Mouse (Mus musculus): ENCODE results near the gene Sema5a. TPM values are rescaled to one million over a fixed set of nuclear protein-coding genes. Genes with fewer than 3 reads are reported as not detected.

Gene Sema5a
- polyA plus RNA-seq, 1 experiment from 2014 or later, result 6.5 TPM

DNA sequence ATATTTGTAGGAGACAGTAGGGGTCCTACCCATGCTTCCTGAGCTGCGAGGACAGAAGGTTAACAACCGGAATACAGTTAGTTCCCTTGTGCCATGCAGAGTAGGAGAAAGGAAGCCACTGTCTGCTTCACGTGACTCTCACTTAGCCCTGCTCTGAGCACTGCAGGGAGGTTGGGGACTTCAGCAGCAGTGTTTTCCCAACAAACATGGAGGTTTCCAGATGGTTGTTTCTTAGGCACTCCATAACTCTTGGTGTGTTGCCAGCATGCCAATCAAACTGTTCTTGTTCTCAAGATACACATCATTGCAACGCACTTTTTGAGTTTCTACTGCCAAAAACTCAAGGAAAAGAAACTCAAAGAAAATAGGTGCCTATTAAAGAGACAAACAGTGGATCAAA is 440.5 kb downstream of the Sema5a start:
- Histone ChIP-seq H3K4me1 (replicated peaks) (no peaks in the 10 kb centered on the region), H3K27ac (no peak overlapping the region), H3K9ac (no peak overlapping the region), H3K4me2 (no peak overlapping the region), H3K4me3 (no peak overlapping the region), H3K9me3 (replicated peaks) (no peaks in the 10 kb centered on the region), H3K36me3 (no peaks in the 10 kb centered on the region), H3K27me3 (no peaks in the 10 kb centered on the region)
- 76% methylated on average over 4 of the region's 4 CpGs for WGBS
- no peak for ATAC-seq (replicated peaks; ENCODE audit: insufficient number of reproducible peaks, insufficient read depth, low FRiP score, low read depth)

DNA sequence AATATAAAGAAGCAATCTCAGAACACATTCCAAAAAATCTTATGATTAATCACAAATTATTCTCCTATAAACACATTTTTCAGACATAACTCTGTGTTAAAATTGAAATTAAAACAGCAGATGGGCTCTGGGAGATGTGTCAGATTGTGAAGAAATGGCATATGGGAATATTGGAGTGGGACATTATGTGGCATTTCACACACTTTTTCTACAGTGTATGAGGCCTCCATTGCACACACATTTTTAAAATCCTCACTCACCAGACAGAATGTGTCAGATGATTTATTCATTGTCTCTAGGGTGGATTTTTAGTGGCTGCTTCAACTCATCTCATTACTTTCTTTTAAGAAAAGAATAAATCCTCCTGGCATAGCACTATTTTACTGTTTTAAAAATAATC is 446.4 kb downstream of the Sema5a start:
- Histone ChIP-seq H3K27ac (no peak overlapping the region), H3K9me3 (replicated peaks) (no peaks in the 10 kb centered on the region), H3K4me2 (no peak overlapping the region), H3K27me3 (no peaks in the 10 kb centered on the region), H3K4me1 (replicated peaks) (no peaks in the 10 kb centered on the region), H3K9ac (no peak overlapping the region), H3K4me3 (no peak overlapping the region), H3K36me3 (no peaks in the 10 kb centered on the region)
- ATAC-seq (replicated peaks; ENCODE audit: insufficient number of reproducible peaks, insufficient read depth, low FRiP score, low read depth), result no peak

- Histone ChIP-seq H3K27ac (no peak overlapping the region), H3K9ac (no peak overlapping the region), H3K4me3 (no peak overlapping the region), H3K4me1 (replicated peaks) (no peaks in the 10 kb centered on the region), H3K4me2 (no peak overlapping the region), H3K36me3 (no peaks in the 10 kb centered on the region), H3K9me3 (replicated peaks) (no peaks in the 10 kb centered on the region), H3K27me3 (no peaks in the 10 kb centered on the region)
- 86% methylated on average over 2 of the region's 2 CpGs for WGBS
- no peak for ATAC-seq (replicated peaks; ENCODE audit: insufficient number of reproducible peaks, insufficient read depth, low FRiP score, low read depth)
Observed at GRCm38 (mm10) chr15:32693006-32693405, 448.4 kb downstream of the Sema5a start.

DNA sequence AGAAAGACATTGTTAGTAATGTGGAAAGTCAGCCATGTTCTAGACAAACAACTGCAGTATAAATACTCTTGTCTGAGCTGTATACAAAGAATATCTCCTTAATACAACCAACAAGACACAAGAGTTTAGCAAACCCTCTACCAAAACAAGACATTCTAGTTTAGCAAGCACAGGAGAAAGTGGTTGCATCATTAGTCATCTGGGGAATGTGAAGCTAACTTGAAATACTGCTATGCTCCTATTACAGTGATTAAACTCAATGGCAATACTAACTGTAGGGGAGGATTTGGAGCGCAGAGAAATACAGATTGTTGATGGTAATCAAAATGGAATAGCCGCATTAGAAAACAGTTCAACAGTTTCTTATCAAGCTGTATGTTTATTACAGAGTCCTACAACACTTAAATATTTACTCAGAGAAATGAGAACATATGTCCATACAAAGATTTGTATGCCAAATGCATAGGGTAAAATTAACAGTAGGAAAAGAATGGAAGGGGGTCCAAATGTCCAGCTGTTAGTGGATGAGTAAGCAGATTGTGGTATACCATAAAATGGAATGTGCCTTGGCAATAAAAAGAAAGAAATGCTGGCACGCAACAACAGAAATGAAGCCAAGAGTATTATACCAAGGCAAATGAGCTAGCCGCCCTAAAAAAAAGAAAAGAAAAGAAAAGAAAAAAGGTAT is 472.8 kb downstream of the Sema5a start:
- no peak overlapping the region for H3K9ac ChIP-seq
- H3K27ac ChIP-seq, result no peak overlapping the region
- H3K36me3 ChIP-seq, result no peaks in the 10 kb centered on the region
- WGBS, result 79% methylated on average over 4 of the region's 4 CpGs
- H3K4me1 ChIP-seq (replicated peaks), result no peaks in the 10 kb centered on the region
- H3K4me3 ChIP-seq, result no peak overlapping the region
- H3K4me2 ChIP-seq, result no peak overlapping the region
- no peaks in the 10 kb centered on the region for H3K27me3 ChIP-seq
- H3K9me3 ChIP-seq (replicated peaks), result no peaks in the 10 kb centered on the region
- ATAC-seq (replicated peaks; ENCODE audit: insufficient number of reproducible peaks, insufficient read depth, low FRiP score, low read depth), result no peak

DNA sequence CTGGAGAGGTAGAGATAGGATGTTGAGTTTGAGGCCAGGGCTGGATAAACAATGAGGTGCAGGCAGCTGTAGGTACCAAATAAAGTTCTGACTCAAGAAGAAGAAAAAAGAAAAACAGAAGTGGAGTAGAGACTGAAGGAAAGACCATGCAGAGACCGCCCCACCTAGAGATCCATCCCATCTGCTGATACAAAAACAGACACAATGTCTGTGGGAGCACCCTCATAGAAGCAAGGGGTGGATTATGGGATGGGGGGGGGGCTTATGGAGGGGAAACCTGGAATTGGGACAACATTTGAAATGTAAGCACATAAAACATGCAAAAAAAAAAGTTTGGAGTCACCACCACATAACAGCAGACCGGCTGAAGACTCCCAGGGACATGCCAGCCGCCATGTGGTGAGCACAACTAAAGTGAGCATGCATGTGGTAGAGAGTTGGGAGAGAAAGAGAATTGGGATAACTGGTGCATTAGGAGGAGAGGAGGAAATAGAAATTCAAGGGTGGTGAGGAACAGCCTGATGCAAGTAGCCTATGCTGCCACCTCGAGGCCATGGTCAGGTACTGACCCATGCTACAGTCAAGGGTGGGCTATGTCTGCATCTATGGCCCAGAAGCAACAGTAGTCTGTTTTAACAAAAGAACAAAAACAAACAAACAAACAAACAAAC is 473.8 kb downstream of the Sema5a start:
- H3K27me3 ChIP-seq, result no peaks in the 10 kb centered on the region
- H3K36me3 ChIP-seq, result no peaks in the 10 kb centered on the region
- ATAC-seq (replicated peaks; ENCODE audit: insufficient number of reproducible peaks, insufficient read depth, low FRiP score, low read depth), result no peak; the same call in 1 of the 2 replicates
- no peak overlapping the region for H3K4me3 ChIP-seq
- H3K9ac ChIP-seq, result no peak overlapping the region
- no peaks in the 10 kb centered on the region for H3K9me3 ChIP-seq (replicated peaks)
- 36% methylated on average over 4 of the region's 4 CpGs for WGBS
- H3K27ac ChIP-seq, result no peak overlapping the region
- H3K4me2 ChIP-seq, result no peak overlapping the region
- H3K4me1 ChIP-seq (replicated peaks), result no peaks in the 10 kb centered on the region

DNA sequence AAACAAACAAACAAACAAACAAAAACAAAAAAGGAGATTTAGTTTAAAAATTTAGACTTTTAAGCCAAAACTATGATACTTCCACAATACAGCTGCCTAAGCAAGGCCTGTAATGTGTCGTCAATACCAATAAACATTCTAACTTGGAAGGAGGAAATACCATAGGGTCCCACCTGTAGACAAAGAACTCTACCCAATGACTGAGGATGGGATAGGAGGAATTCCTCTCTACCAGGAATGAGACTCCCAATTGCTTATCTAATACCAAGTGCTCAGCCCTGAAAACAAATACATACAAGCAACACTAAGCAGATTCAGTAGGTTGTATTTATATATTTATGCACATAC is 474.3 kb downstream of the Sema5a start:
- 84% methylated on average over 1 of the region's 1 CpGs for WGBS
- no peaks in the 10 kb centered on the region for H3K9me3 ChIP-seq (replicated peaks)
- no peak overlapping the region for H3K4me2 ChIP-seq
- no peaks in the 10 kb centered on the region for H3K4me1 ChIP-seq (replicated peaks)
- no peak overlapping the region for H3K27ac ChIP-seq
- H3K27me3 ChIP-seq, result no peaks in the 10 kb centered on the region
- no peaks in the 10 kb centered on the region for H3K36me3 ChIP-seq
- no peak overlapping the region for H3K4me3 ChIP-seq
- ATAC-seq (replicated peaks; ENCODE audit: insufficient number of reproducible peaks, insufficient read depth, low FRiP score, low read depth), result no peak
- H3K9ac ChIP-seq, result no peak overlapping the region

DNA sequence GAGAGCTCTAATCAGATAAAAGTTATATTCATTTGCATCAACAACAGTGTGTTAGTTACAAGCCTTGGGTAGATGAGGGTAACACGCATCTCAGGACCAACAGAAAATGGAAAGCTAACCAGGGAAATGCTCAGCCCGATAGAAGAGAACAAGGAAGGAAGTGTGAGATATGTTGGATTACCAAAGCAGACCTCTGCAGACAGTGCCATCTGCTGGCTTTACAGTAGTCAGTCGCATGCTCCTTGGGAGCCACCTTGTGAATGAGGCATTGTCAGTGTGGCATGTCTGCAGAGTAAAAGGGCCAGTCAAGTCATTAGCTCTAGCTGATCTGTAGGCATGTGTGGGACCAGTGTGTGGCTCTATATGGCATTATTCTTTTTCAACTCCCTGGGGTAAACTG is 486.2 kb downstream of the Sema5a start:
- Histone ChIP-seq H3K4me3 (no peak overlapping the region), H3K9ac (no peak overlapping the region), H3K4me1 (replicated peaks) (no peaks in the 10 kb centered on the region), H3K9me3 (replicated peaks) (no peaks in the 10 kb centered on the region), H3K27ac (no peak overlapping the region), H3K27me3 (no peaks in the 10 kb centered on the region), H3K4me2 (no peak overlapping the region), H3K36me3 (no peaks in the 10 kb centered on the region)
- no peak for ATAC-seq (replicated peaks; ENCODE audit: insufficient number of reproducible peaks, insufficient read depth, low FRiP score, low read depth)
- 19% methylated on average over 3 of the region's 3 CpGs for WGBS

Other genes with a start within 250 kb of the Sema5a start
- gene Tas2r119, start 67.5 kb upstream of the Sema5a start, polyA plus RNA-seq (2015; fragmentation: Nextera tagmentation; extraction: Ambion mirVana), result not detected in 2 replicates

Measured in heart, embryonic 15.5 days (tissue).